Mouse (Mus musculus) myocyte (in vitro differentiated cells): ENCODE data around the gene Slc1a2.

Experiments
- CEBPB ChIP-seq: IDR thresholded peaks from 2 replicates; pipeline ENCODE4 v1.6.1; 2011; ENCODE audit warnings: mild to moderate bottlenecking, moderate library complexity; ENCODE audit not compliant: poor library complexity, insufficient read depth, severe bottlenecking
- E2F4 ChIP-seq: IDR thresholded peaks from one replicate; pipeline ENCODE4 v1.6.1; 2011; ENCODE audit warnings: mild to moderate bottlenecking, control low read depth, moderate library complexity; ENCODE audit not compliant: insufficient read depth
- MAX ChIP-seq: IDR thresholded peaks from one replicate; pipeline ENCODE4 v1.6.1; 2011; ENCODE audit warnings: low read depth, mild to moderate bottlenecking, control low read depth
- MYOD1 ChIP-seq, 3 experiments: IDR thresholded peaks; one replicate each; pipeline ENCODE4 v1.6.1; 2011; ENCODE audit warnings: control low read depth in 2 of 3, low read depth in 2 of 3, mild to moderate bottlenecking in 2 of 3, moderate library complexity in 1 of 3; ENCODE audit not compliant: insufficient read length in 2 of 3, control insufficient read depth in 1 of 3
- MYOG ChIP-seq, 3 experiments: IDR thresholded peaks; one replicate each; pipeline ENCODE4 v1.6.1; 2011; ENCODE audit warnings: control low read depth in 2 of 3, low read depth in 2 of 3, mild to moderate bottlenecking in 2 of 3; ENCODE audit not compliant: insufficient read length in 2 of 3, control insufficient read depth in 1 of 3, insufficient read depth in 1 of 3
- POLR2A ChIP-seq: IDR thresholded peaks from one replicate; pipeline ENCODE4 v1.6.1; 2011; ENCODE audit warnings: low read depth, mild to moderate bottlenecking, control low read depth, moderate library complexity; ENCODE audit not compliant: insufficient read length
- POLR2AphosphoS2 ChIP-seq: IDR thresholded peaks from one replicate; pipeline ENCODE4 v1.6.1; 2011; ENCODE audit warnings: low read depth, control low read depth; ENCODE audit not compliant: insufficient read length
- SRF ChIP-seq: IDR thresholded peaks from one replicate; pipeline ENCODE4 v1.6.1; 2011; ENCODE audit warnings: low read depth; ENCODE audit not compliant: control insufficient read depth, insufficient read length
- TCF12 ChIP-seq: IDR thresholded peaks from one replicate; pipeline ENCODE4 v1.6.1; 2011; ENCODE audit warnings: mild to moderate bottlenecking, control low read depth; ENCODE audit not compliant: poor library complexity, insufficient read depth, severe bottlenecking
- TCF3 ChIP-seq: IDR thresholded peaks from one replicate; pipeline ENCODE4 v1.6.1; 2011; ENCODE audit warnings: low read depth, control low read depth; ENCODE audit not compliant: insufficient read length
- USF1 ChIP-seq: IDR thresholded peaks from one replicate; pipeline ENCODE4 v1.6.1; 2011; ENCODE audit warnings: low read depth, mild to moderate bottlenecking, control low read depth, moderate library complexity

DNA sequence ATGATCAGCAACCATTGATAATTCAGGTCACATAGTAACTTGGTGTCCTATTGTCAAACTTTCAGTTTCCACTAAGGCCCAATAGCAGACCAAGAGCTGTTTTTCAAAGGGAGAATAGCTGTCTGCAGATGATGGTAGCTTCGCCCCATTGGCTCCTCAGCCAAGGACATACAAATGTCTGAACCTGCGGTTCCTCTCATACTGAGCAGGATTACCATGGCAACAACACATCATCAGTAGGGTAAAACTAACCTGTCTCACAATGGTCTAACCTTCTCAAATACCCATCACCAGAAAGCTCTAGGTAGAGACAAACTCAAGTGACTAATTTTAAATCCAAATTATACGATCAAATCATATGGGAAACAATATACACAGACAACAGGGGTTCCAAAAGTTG lies 170.7 kb downstream of the Slc1a2 start:
- TF ChIP-seq MYOD1 (IDR thresholded peaks at IDR 0.05; ENCODE audit: control insufficient read depth in 1 of 3, insufficient read length in 2 of 3, low read depth in 2 of 3) (no peak), MYOG (IDR thresholded peaks at IDR 0.05; ENCODE audit: control insufficient read depth in 1 of 3, insufficient read depth in 1 of 3, insufficient read length in 2 of 3, low read depth in 2 of 3) (no peak), POLR2A (no peak), SRF (no peak), TCF12 (no peak), CEBPB (no peak), POLR2AphosphoS2 (no peak), E2F4 (no peak), MAX (no peak), TCF3 (no peak), USF1 (no peak)
